Mouse (Mus musculus) heart, embryonic 14.5 days (tissue): Measurements from ENCODE around the gene Col24a1. TPM values are rescaled to one million over a fixed set of nuclear protein-coding genes. Genes with fewer than 3 reads are reported as not detected.

Source experiments
- ATAC-seq: fragments of 200-750 bp; cut with Nextera tagmentation; 2 replicates; pipeline ENCODE4 v1.8.0; 2017; ENCODE audit warnings: low read depth, moderate TSS enrichment; ENCODE audit not compliant: insufficient number of reproducible peaks, insufficient read depth, low FRiP score
- H3K27ac ChIP-seq, 2 experiments: fragments of 200-500 bp in 1 of 2; fragments of 300-500 bp in 1 of 2; sonication (generic) in 1 of 2; replicated peaks in 1 of 2; 2 replicates each; pipeline ENCODE4 v1.5.1; 2012 to 2014; ENCODE audit warnings: low read depth in 2 of 2, low read length in 2 of 2, control low read depth in 1 of 2, mild to moderate bottlenecking in 1 of 2, mixed read lengths in 1 of 2; ENCODE audit not compliant: control insufficient read depth in 1 of 2, insufficient read depth in 1 of 2
- H3K27me3 ChIP-seq: fragments of 300-500 bp; sonication (generic); 2 replicates; pipeline ENCODE4 v1.6.1; 2014; ENCODE audit warnings: mild to moderate bottlenecking, low read length, control low read depth; ENCODE audit not compliant: control insufficient read depth, insufficient read depth
- H3K36me3 ChIP-seq: fragments of 300-500 bp; sonication (generic); 2 replicates; pipeline ENCODE4 v1.6.1; 2014; ENCODE audit warnings: mild to moderate bottlenecking, control low read depth, low read length, mixed read lengths; ENCODE audit not compliant: control insufficient read depth, insufficient read depth
- H3K4me1 ChIP-seq, 2 experiments: fragments of 200-500 bp in 1 of 2; fragments of 300-500 bp in 1 of 2; sonication (generic) in 1 of 2; 2 replicates each; pipeline ENCODE4 v1.6.1; 2012 to 2014; ENCODE audit warnings: low read length in 2 of 2, control low read depth in 1 of 2, mixed read lengths in 1 of 2; ENCODE audit not compliant: control insufficient read depth in 2 of 2, insufficient read depth in 2 of 2
- H3K4me2 ChIP-seq: fragments of 300-500 bp; sonication (generic); 2 replicates; pipeline ENCODE4 v1.6.1; 2014; ENCODE audit warnings: mild to moderate bottlenecking, low read length
- H3K4me3 ChIP-seq, 2 experiments: fragments of 200-500 bp in 1 of 2; fragments of 300-500 bp in 1 of 2; sonication (generic) in 1 of 2; 2 replicates each; pipeline ENCODE4 v1.5.1; 2012 to 2014; ENCODE audit warnings: low read length in 2 of 2, mild to moderate bottlenecking in 2 of 2, control low read depth in 1 of 2, low read depth in 1 of 2, moderate library complexity in 1 of 2; ENCODE audit not compliant: control insufficient read depth in 1 of 2, insufficient read depth in 1 of 2
- H3K9ac ChIP-seq: fragments of 300-500 bp; sonication (generic); 2 replicates; pipeline ENCODE4 v1.6.1; 2014; ENCODE audit warnings: mild to moderate bottlenecking, low read length
- H3K9me3 ChIP-seq: fragments of 300-500 bp; sonication (generic); 2 replicates; pipeline ENCODE4 v1.6.1; 2016; ENCODE audit warnings: low read length, control low read depth; ENCODE audit not compliant: control insufficient read depth
- WGBS: fragments of 180-500 bp; shearing (Covaris S2); extraction: QIAGEN DNeasy Blood & Tissue Kit; methylation state at CpG from one replicate; pipeline ENCODE4 v1.1.7; 2014; 5-methylcytosine and 5-hydroxymethylcytosine counted together
- polyA plus RNA-seq: library from polyadenylated mRNA; unstranded; fragments of >200 nt; fragmentation: Nextera tagmentation; extraction: Ambion mirVana; gene quantifications from 2 replicates; pipeline ENCODE4 v1.2.1, GENCODE M21; 2014

Gene Col24a1
- polyA plus RNA-seq, 1 experiment from 2014 or later, result 0.57 TPM

GRCm38 (mm10) chr3:145353951-145354350, 61.7 kb downstream of the Col24a1 start:
- peaks cover 0 to 2% of the 10 kb centered on the region in 2 experiments; a peak in 1 of 4 replicates for H3K4me1 ChIP-seq
- H3K27ac ChIP-seq, result no peak overlapping the region
- no peak overlapping the region for H3K9ac ChIP-seq
- WGBS, result 90% methylated on average over 3 of the region's 3 CpGs
- no peaks in the 10 kb centered on the region for H3K36me3 ChIP-seq
- no peaks in the 10 kb centered on the region for H3K9me3 ChIP-seq
- ATAC-seq, result no peak
- H3K4me2 ChIP-seq, result no peak overlapping the region
- H3K27me3 ChIP-seq, result no peaks in the 10 kb centered on the region
- H3K4me3 ChIP-seq, result no peak overlapping the region

GRCm38 (mm10) chr3:145356865-145357487, 64.7 kb downstream of the Col24a1 start:
- 82% methylated on average over 6 of the region's 6 CpGs for WGBS

GRCm38 (mm10) chr3:145365227-145365626, 73.0 kb downstream of the Col24a1 start:
- Histone ChIP-seq H3K27me3 (no peaks in the 10 kb centered on the region), H3K9me3 (no peaks in the 10 kb centered on the region), H3K4me2 (no peak overlapping the region), H3K4me3 (no peak overlapping the region), H3K4me1 (no peaks in the 10 kb centered on the region), H3K9ac (no peak overlapping the region), H3K27ac (no peak overlapping the region), H3K36me3 (no peaks in the 10 kb centered on the region)
- no peak for ATAC-seq
- 31% methylated on average over 3 of the region's 3 CpGs for WGBS

More at GRCm38 (mm10) chr3:145356865-145357487, 64.7 kb downstream of the Col24a1 start:
- H3K9me3 ChIP-seq, result no peaks in the 10 kb centered on the region
- no peaks in the 10 kb centered on the region for H3K27me3 ChIP-seq
- H3K4me2 ChIP-seq, result no peak overlapping the region
- H3K4me1 ChIP-seq, result no peaks in the 10 kb centered on the region
- ATAC-seq, result no peak
- no peak overlapping the region for H3K4me3 ChIP-seq
- no peak overlapping the region for H3K27ac ChIP-seq
- no peaks in the 10 kb centered on the region for H3K36me3 ChIP-seq
- no peak overlapping the region for H3K9ac ChIP-seq

GRCm38 (mm10) chr3:145367176-145367717, 75.0 kb downstream of the Col24a1 start:
- H3K9ac ChIP-seq, result no peak overlapping the region
- no peak overlapping the region for H3K27ac ChIP-seq
- no peaks in the 10 kb centered on the region for H3K4me1 ChIP-seq
- no peak overlapping the region for H3K4me3 ChIP-seq
- H3K4me2 ChIP-seq, result no peak overlapping the region
- H3K27me3 ChIP-seq, result no peaks in the 10 kb centered on the region
- ATAC-seq, result no peak
- no peaks in the 10 kb centered on the region for H3K9me3 ChIP-seq
- H3K36me3 ChIP-seq, result no peaks in the 10 kb centered on the region
- 75% methylated on average over 4 of the region's 4 CpGs for WGBS

GRCm38 (mm10) chr3:145376298-145376697, 84.0 kb downstream of the Col24a1 start:
- 77% methylated on average over 3 of the region's 3 CpGs for WGBS
- Histone ChIP-seq H3K4me2 (no peak overlapping the region), H3K27ac (no peak overlapping the region), H3K9ac (no peak overlapping the region), H3K36me3 (no peaks in the 10 kb centered on the region), H3K9me3 (no peaks in the 10 kb centered on the region), H3K27me3 (no peaks in the 10 kb centered on the region), H3K4me1 (no peaks in the 10 kb centered on the region), H3K4me3 (no peak overlapping the region)
- no peak for ATAC-seq

- WGBS, result 78% methylated on average over 13 of the region's 13 CpGs
- no peak for ATAC-seq
Observed at GRCm38 (mm10) chr3:145383095-145383494, 90.8 kb downstream of the Col24a1 start.

GRCm38 (mm10) chr3:145386434-145386833, 94.2 kb downstream of the Col24a1 start:
- Histone ChIP-seq H3K4me3 (no peak overlapping the region), H3K4me2 (no peak overlapping the region), H3K27ac (no peak overlapping the region), H3K9me3 (no peaks in the 10 kb centered on the region; the same call in 1 of the 2 replicates), H3K4me1 (no peaks in the 10 kb centered on the region), H3K36me3 (no peaks in the 10 kb centered on the region), H3K27me3 (no peaks in the 10 kb centered on the region), H3K9ac (no peak overlapping the region)
- no peak for ATAC-seq

More at GRCm38 (mm10) chr3:145383095-145383494, 90.8 kb downstream of the Col24a1 start:
- no peak overlapping the region for H3K4me2 ChIP-seq
- H3K4me3 ChIP-seq, result no peak overlapping the region
- no peaks in the 10 kb centered on the region; the same call in 1 of the 2 replicates for H3K9me3 ChIP-seq
- no peaks in the 10 kb centered on the region for H3K36me3 ChIP-seq
- H3K27me3 ChIP-seq, result no peaks in the 10 kb centered on the region
- H3K4me1 ChIP-seq, result no peaks in the 10 kb centered on the region
- H3K27ac ChIP-seq, result no peak overlapping the region
- no peak overlapping the region for H3K9ac ChIP-seq

- no peaks in the 10 kb centered on the region for H3K27me3 ChIP-seq
- no peak overlapping the region for H3K4me2 ChIP-seq
- no peak overlapping the region for H3K27ac ChIP-seq
- no peak overlapping the region for H3K4me3 ChIP-seq
- WGBS, result 68% methylated on average over 4 of the region's 4 CpGs
- no peak overlapping the region for H3K9ac ChIP-seq
- no peaks in the 10 kb centered on the region; the same call in 1 of the 2 replicates for H3K9me3 ChIP-seq
- ATAC-seq, result no peak
- H3K4me1 ChIP-seq, result no peaks in the 10 kb centered on the region
- H3K36me3 ChIP-seq, result no peaks in the 10 kb centered on the region
Observed at GRCm38 (mm10) chr3:145390681-145391080, 98.4 kb downstream of the Col24a1 start.
